Mouse (Mus musculus) left cerebral cortex, postnatal 14 days (tissue): ENCODE results near the gene Rnls. TPM values are rescaled to one million over a fixed set of nuclear protein-coding genes. Genes with fewer than 3 reads are reported as not detected.
A peak's percentile ranks its signal among the peaks of the same experiment; 100 is the strongest.

Source experiments
- DNase-seq, 2 experiments: peaks; one replicate each; pipeline ENCODE4 v3.0.0; 2021 to 2022; ENCODE audit warnings: low spot score in 2 of 2, mixed read lengths in 1 of 2
- intact Hi-C: fragments of 180-260 bp; cut with DNase I; formaldehyde crosslinking; loops from one replicate; pipeline ENCODE4 v1.15.1; 2025
- total RNA-seq, 2 experiments: library from RNA; stranded (reverse); gene quantifications; 2 replicates each; pipeline ENCODE4 v1.2.3; 2021

Rnls gene
- total RNA-seq, 2 experiments from 2014 or later = 1.9 TPM

DNA sequence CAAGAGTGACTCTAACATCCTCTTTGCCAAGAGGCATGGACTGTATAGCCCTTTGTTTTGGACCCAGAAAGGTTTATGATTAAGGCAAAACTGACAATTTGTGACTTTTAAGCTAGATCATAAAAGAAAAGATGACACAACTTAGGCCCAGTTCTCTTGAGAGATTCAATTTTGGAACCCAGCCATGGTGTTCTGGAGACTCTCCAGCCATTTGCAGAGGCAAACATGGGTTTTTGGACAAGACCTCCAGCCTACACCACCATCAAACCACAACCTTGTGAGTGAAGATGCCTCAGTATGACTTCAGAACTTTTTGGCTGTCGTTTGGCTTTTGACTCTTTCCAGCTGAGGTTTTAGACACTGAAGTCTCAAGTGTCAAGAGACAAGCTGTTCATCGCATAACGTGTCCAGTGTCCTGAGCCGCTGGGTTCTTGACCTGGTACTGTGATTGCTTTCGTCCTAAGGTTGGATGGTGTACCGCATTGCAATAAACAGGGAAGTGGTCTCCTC, 174.2 kb downstream of the Rnls start:
- intact Hi-C loops = no loop called here
- no peak for DNase-seq

GRCm38 (mm10) chr19:33209709-33210108, 182.4 kb downstream of the Rnls start:
- DNase-seq = no peak
- intact Hi-C loops = no loop called here

DNA sequence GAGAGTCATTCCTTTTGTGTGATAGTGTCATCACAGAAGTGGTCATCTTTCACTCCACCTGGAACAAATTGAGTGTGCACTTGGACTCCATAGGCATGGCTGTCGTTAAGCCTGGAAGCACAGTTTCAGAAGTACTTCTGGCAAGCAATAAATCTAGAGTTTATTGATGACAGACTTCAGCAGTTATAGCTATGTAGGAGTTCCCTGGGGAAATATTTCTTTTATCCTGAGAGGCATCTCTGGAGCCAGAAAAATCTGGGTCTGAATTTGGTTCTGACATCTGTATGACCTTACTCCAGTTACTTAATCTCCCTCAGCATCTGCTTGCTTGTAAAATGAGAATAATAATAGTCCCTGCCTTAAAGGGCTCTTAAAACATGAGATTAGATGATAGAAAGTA, 184.1 kb downstream of the Rnls start:
- DNase-seq = no peak
- intact Hi-C loops = no loop called here

- DNase-seq = no peak
- intact Hi-C loops = no loop called here
Observed at GRCm38 (mm10) chr19:33205389-33205788, 186.7 kb downstream of the Rnls start.

GRCm38 (mm10) chr19:33202422-33202821, 189.7 kb downstream of the Rnls start:
- DNase-seq = no peak
- intact Hi-C loops = no loop called here

DNA sequence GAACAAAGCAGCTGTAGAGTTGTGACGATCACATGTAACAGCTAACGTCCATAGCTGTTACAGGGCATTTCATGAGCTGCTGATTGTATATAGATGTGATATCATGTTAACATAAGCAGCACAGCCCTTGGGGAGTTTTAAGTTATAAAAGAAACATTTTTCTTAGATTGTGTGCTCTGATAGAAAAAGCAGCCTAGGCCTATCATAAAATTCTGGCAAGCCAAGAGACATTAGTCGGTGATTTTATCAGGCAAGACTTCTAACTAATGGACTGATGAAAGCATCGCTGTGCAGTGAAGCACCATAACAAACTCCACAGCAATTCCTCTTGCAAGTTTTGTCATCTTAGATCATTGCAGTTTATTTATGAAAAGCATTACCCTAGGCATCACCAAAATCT, 190.9 kb downstream of the Rnls start:
- DNase-seq = no peak
- intact Hi-C loops = no loop called here

GRCm38 (mm10) chr19:33192064-33192463, 200.0 kb downstream of the Rnls start:
- intact Hi-C loops = no loop called here
- DNase-seq = no peak

DNA sequence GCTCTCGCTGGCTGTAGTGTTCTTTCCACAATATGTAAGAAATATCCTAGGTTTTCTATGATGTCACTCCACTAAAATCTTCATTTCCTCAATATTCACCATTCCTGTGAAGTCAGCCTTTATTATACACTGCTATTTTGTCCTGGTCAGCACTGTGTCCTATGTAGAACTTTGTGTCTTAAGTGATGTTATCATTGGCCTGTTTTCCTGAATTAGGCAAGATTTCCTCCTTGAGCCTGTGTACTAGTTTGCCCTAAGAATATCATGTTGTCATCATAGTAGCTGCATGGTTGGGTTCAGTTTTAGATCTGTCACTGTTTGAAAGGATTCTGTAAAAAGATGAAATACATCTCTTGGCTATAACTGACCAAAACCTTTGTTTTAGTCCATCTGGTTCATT, 203.3 kb downstream of the Rnls start:
- intact Hi-C loops = no loop called here
- DNase-seq = no peak

GRCm38 (mm10) chr19:33179595-33179994, 212.5 kb downstream of the Rnls start:
- no peak for DNase-seq
- intact Hi-C loops = no loop called here

GRCm38 (mm10) chr19:33178866-33179265, 213.2 kb downstream of the Rnls start:
- DNase-seq = no peak
- intact Hi-C loops = no loop called here

DNA sequence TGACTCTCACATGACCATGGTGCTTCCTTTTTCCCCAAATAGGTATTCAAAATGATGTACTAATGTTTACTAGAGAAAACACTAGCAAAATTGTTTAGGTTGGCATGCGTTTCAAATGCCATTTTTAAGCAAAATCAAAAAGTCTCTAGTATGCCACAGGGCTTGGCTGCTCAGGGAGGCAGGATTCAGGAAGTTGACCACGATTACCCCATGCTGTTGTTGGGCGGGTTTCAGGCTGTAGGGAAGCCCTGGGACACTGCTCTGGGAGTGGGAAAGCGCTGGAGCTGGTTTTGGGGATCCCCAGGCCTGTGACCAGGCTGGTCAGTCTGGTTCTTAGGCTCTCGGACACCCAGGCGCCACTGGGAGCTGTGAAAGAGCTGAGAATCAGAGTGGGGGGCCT, 213.7 kb downstream of the Rnls start:
- intact Hi-C loops = no loop called here

DNA sequence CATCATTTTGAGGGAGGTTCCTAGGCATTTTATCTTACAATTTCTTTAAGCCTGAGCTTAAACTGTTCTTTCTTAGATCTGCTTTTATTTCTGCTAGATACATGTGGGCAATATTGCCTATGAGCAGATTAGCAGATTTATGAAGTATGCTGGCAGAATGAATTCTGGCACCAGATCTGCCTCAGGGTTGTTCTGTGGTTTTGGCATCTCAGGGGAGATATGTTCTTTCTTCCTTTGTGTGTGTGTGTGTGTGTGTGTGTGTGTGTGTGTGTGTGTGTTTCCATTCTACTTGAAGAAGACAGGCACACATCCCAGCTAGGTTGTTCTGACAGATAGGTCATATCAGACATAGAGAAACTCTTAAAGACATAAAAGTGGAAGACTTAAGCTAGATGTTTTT, 218.1 kb downstream of the Rnls start:
- intact Hi-C loops = no loop called here
- DNase-seq = no peak

More for the DNA sequence above, 213.7 kb downstream of the Rnls start:
- no peak for DNase-seq

DNA sequence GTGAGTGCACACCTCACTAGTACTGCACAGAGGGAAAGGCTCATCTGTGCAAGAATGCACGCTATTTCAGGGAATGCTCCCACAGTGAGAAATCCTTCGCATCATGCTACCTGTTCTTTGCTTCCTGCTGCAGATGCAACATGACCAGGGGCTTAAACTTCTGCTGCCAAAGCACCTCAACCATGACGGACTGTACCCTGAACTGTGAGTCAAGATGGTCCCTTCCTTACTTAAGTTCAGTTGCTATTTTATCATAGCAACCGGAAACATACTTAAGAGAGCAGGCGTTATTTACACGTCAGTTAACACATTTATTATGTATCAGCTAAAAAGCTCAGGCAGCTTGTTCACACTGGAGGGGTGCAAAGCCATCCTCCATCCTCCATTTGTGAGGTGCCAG, 222.2 kb downstream of the Rnls start:
- DNase-seq = no peak
- intact Hi-C loops = no loop called here

DNA sequence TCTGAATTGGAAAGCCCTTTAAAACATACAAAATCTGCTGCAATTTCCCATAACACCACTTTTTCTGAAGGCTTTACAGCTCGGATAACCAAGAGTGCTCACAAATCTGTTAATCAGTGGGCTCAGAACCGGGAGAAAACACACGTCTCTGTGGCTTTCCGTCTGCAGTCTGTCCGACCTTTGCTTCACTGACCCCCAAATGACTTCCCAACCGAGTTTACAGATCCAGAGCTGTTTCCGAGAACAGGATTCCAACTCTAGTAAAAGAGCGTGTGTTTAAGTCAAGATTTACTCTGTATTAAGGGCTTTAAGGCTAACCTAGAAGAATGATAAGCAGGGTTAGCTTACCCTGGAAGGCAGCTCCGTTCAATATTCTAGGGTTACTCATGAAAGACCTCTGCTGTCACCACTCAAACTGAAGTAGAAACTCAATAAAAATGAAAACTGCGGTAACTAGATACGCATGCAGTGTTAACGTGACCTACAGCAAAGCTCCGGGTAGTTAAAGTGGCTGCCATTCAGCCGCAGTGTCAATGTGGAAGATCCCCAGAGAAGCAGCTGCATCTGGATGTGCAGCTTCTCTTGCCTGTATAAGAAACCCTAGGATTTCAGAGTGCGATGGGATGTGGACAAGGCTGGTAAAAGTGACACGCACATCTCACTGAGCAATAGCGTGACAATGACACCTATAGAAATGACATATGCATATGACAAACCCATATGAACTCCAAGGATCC, 224.4 kb downstream of the Rnls start:
- DNase-seq = no peak
- intact Hi-C loops = no loop called here

- intact Hi-C loops = no loop called here
- no peak for DNase-seq
Observed at GRCm38 (mm10) chr19:33164801-33165200, 227.3 kb downstream of the Rnls start.

GRCm38 (mm10) chr19:33161903-33162302, 230.2 kb downstream of the Rnls start:
- intact Hi-C loops = no loop called here
- no peak for DNase-seq

DNA sequence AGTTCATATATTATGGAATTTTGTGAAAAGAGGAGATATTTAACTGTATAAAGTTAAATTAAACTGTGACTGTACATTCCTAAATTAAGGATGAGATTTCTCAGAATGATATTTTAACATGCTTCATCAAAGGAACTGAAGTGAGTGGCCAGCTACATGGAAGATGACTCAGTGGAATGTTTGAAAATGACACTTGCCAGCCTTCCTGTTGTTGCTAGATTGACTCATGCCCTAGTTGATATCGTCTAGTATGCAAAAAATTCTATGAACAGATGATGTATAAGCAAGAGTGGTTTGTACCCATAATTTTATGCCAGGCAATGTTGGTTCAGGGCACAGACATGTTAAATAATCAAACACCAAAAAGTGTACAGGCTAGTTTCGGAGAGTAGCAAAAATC, 232.2 kb downstream of the Rnls start:
- intact Hi-C loops = no loop called here
- DNase-seq = peak in 1 of 2 experiments; percentile 3

DNA sequence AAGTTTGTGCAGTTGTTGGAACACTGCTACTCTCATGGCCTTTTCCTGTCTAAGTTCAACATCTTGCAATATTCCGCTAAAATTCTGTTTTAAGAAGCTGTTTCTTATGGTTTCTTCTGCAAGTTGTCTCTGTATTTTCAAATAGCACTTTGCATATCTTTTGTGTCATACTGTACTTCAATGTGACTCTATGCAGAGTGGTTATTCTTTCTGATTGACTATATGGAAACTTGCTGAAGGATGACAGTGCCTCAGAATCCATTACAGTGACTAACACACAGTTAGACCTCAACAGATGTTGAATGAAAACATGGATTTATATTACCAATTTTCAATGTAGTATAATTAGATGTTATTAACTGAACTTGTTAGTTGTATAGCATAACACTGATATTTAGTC, 232.9 kb downstream of the Rnls start:
- intact Hi-C loops = no loop called here
- no peak for DNase-seq

DNA sequence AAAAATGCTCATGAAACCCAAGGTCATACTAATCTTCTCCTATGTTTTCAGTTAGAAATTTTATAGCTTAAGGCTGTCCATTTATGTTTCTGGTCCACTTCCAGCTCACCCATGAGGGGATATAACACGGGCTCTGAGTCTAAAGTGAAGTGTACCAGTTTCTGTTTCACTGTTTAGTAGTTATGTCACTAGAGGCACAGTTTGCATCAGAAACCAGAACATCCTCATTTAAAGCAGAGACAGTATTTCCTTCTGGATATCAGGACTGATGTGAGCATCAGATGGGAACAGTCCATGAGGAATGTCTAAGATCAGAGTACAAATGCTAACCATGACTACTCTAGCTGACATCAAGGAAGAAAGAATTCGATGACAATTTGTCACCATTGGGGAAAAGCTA, 233.9 kb downstream of the Rnls start:
- DNase-seq = no peak
- intact Hi-C loops = no loop called here

DNA sequence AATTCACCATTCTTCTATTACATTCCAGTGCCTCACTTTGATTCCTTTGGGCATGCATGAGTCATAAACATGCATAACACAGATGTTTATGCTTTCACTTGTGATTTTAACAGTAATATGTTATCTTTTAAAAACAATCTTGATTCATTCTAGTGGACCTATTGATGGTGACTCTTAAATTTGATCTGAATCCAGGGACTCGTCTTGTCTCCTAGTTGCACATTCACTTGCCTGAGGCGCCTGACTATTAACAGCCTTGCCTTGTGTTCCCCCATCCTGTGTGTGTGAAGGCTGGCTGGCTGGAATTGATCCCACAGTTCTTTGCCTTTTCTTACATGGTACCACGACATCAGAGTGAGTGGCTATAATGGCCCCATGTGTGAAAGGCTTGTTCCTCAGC, 243.7 kb downstream of the Rnls start:
- no peak for DNase-seq
- intact Hi-C loops = no loop called here

DNA sequence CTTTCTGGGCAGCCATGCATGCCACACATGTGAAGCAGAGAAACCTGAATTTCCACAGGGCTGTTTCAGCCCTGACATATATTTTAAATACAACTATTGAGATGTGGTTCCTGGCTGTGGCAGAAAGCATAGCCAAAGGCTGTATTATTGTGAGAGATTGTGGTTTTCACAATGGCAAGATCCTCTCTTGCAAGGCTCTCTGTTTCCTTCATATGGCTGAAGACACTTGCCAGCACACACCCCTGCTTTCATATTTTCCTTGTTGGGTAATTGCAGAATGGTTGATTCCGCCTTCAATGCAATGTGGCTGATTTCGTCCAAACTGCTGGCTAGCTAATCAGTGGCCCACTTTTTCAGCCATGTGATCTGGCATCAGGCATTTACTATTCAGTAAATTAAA, 248.9 kb downstream of the Rnls start:
- intact Hi-C loops = no loop called here
- no peak for DNase-seq

DNA sequence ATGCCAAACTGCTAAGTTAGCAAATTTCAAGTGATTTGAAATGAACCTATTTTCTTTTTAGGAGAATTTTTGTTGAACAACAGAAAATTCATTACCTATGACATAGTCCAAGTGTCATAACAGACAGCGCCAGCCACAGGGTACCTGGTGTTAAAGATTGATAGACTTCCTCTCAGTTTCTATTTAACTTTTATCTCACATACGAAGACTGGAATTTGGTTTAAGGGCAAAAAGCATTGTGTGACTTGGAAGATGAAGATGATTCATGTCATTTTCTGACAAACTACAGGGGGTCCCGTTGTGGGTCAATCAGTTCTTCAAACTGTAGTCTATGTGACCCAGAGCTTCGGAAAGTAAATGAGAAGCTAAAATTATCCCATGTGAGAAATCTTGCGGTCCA, 254.8 kb downstream of the Rnls start:
- no peak for DNase-seq
- intact Hi-C loops = no loop called here
